Mouse (Mus musculus) intestine, embryonic 16.5 days (tissue): ENCODE results near the gene Slf2. TPM values are rescaled to one million over a fixed set of nuclear protein-coding genes. Genes with fewer than 3 reads are reported as not detected.

Experiments used
- ATAC-seq: fragments of 200-750 bp; cut with Nextera tagmentation; 2 replicates; pipeline ENCODE4 v1.8.0; 2017; ENCODE audit warnings: moderate TSS enrichment, moderate library complexity
- H3K27ac ChIP-seq: fragments of 300-500 bp; sonication (generic); 2 replicates; pipeline ENCODE4 v1.5.1; 2014; ENCODE audit warnings: mild to moderate bottlenecking, low read length
- H3K27me3 ChIP-seq: fragments of 300-500 bp; sonication (generic); replicated peaks from 2 replicates; pipeline ENCODE4 v1.6.1; 2014; ENCODE audit warnings: low read length, control low read depth, mixed read lengths; ENCODE audit not compliant: control insufficient read depth, insufficient read depth
- H3K36me3 ChIP-seq: fragments of 300-500 bp; sonication (generic); 2 replicates; pipeline ENCODE4 v1.6.1; 2014; ENCODE audit warnings: low read length, control low read depth; ENCODE audit not compliant: control insufficient read depth, insufficient read depth
- H3K4me1 ChIP-seq: fragments of 300-500 bp; sonication (generic); 2 replicates; pipeline ENCODE4 v1.6.1; 2014; ENCODE audit warnings: low read length, control low read depth, mixed read lengths; ENCODE audit not compliant: control insufficient read depth, insufficient read depth
- H3K4me2 ChIP-seq: fragments of 300-500 bp; sonication (generic); 2 replicates; pipeline ENCODE4 v1.6.1; 2014; ENCODE audit warnings: low read depth, low read length, control low read depth
- H3K4me3 ChIP-seq: fragments of 300-500 bp; sonication (generic); 2 replicates; pipeline ENCODE4 v1.5.1; 2014; ENCODE audit warnings: mild to moderate bottlenecking, low read length
- H3K9ac ChIP-seq: fragments of 300-500 bp; sonication (generic); 2 replicates; pipeline ENCODE4 v1.6.1; 2014; ENCODE audit warnings: low read depth, low read length
- H3K9me3 ChIP-seq: fragments of 300-500 bp; sonication (generic); 2 replicates; pipeline ENCODE4 v1.6.1; 2016; ENCODE audit warnings: low read length, control low read depth; ENCODE audit not compliant: control insufficient read depth
- WGBS: fragments of 180-500 bp; shearing (Covaris S2); extraction: QIAGEN DNeasy Blood & Tissue Kit; methylation state at CpG from one replicate; pipeline ENCODE4 v1.1.7; 2014; 5-methylcytosine and 5-hydroxymethylcytosine counted together
- polyA plus RNA-seq: library from polyadenylated mRNA; unstranded; fragments of >200 nt; fragmentation: Nextera tagmentation; extraction: Ambion mirVana; gene quantifications from 2 replicates; pipeline ENCODE4 v1.2.1, GENCODE M21; 2015

The Slf2 gene
- polyA plus RNA-seq, 1 experiment from 2014 or later, result 26.8 TPM

GRCm38 (mm10) chr19:44904141-44904720 lies 26.7 kb upstream of the Slf2 start:
- H3K4me3 ChIP-seq, result no peak overlapping the region
- ATAC-seq, result no peak
- WGBS, result 41% methylated on average over 6 of the region's 6 CpGs
- no peaks in the 10 kb centered on the region for H3K27me3 ChIP-seq
- peaks cover 52% of the 10 kb centered on the region for H3K4me1 ChIP-seq
- no peaks in the 10 kb centered on the region for H3K36me3 ChIP-seq
- 0 out of 2 replicates have a peak overlapping the region, but pooled peaks have one; percentile 8 for H3K9ac ChIP-seq
- no peaks in the 10 kb centered on the region for H3K9me3 ChIP-seq
- H3K4me2 ChIP-seq, result no peak overlapping the region
- H3K27ac ChIP-seq, result peak overlapping the region; percentile 71

- Histone ChIP-seq H3K4me1 (peaks cover 41% of the 10 kb centered on the region), H3K4me3 (no peak overlapping the region), H3K9me3 (no peaks in the 10 kb centered on the region), H3K27ac (no peak overlapping the region), H3K36me3 (no peaks in the 10 kb centered on the region), H3K4me2 (no peak overlapping the region), H3K27me3 (no peaks in the 10 kb centered on the region), H3K9ac (no peak overlapping the region)
- 53% methylated on average over 4 of the region's 4 CpGs for WGBS
- ATAC-seq, result no peak
Observed at GRCm38 (mm10) chr19:44905316-44905715, 25.6 kb upstream of the Slf2 start.

GRCm38 (mm10) chr19:44907851-44908690 lies 22.9 kb upstream of the Slf2 start:
- no peak overlapping the region for H3K4me3 ChIP-seq
- no peaks in the 10 kb centered on the region for H3K9me3 ChIP-seq
- H3K4me2 ChIP-seq, result no peak overlapping the region
- peak; percentile 80 for ATAC-seq
- H3K4me1 ChIP-seq, result peaks cover 22% of the 10 kb centered on the region
- no peaks in the 10 kb centered on the region for H3K36me3 ChIP-seq
- no peak overlapping the region for H3K9ac ChIP-seq
- H3K27me3 ChIP-seq, result no peaks in the 10 kb centered on the region
- peak overlapping the region; percentile 73 for H3K27ac ChIP-seq
- WGBS, result 34% methylated on average over 15 of the region's 15 CpGs

GRCm38 (mm10) chr19:44908836-44909460 lies 22.0 kb upstream of the Slf2 start:
- Histone ChIP-seq H3K9ac (no peak overlapping the region), H3K4me1 (peaks cover 21% of the 10 kb centered on the region), H3K4me2 (no peak overlapping the region), H3K36me3 (no peaks in the 10 kb centered on the region), H3K27ac (peak overlapping the region; percentile 73), H3K4me3 (no peak overlapping the region), H3K9me3 (no peaks in the 10 kb centered on the region), H3K27me3 (no peaks in the 10 kb centered on the region)
- no peak for ATAC-seq
- 63% methylated on average over 11 of the region's 11 CpGs for WGBS

- WGBS, result 28% methylated on average over 10 of the region's 10 CpGs
- no peaks in the 10 kb centered on the region for H3K27me3 ChIP-seq
- H3K27ac ChIP-seq, result peak overlapping the region; percentile 89
- H3K4me1 ChIP-seq, result peaks cover 5% of the 10 kb centered on the region
- H3K9me3 ChIP-seq, result no peaks in the 10 kb centered on the region
- H3K36me3 ChIP-seq, result no peaks in the 10 kb centered on the region
- ATAC-seq, result peak; percentile 87
- H3K4me2 ChIP-seq, result peak overlapping the region; percentile 7
- no peak overlapping the region for H3K4me3 ChIP-seq
- peak overlapping the region; percentile 41 for H3K9ac ChIP-seq
Observed at GRCm38 (mm10) chr19:44914481-44915249, 16.3 kb upstream of the Slf2 start.

- no peak overlapping the region for H3K4me3 ChIP-seq
- no peak overlapping the region for H3K4me2 ChIP-seq
- 85% methylated on average over 6 of the region's 6 CpGs for WGBS
- H3K4me1 ChIP-seq, result peaks cover 7% of the 10 kb centered on the region
- H3K36me3 ChIP-seq, result no peaks in the 10 kb centered on the region
- ATAC-seq, result no peak
- H3K27ac ChIP-seq, result no peak overlapping the region
- H3K27me3 ChIP-seq, result no peaks in the 10 kb centered on the region
- no peak overlapping the region for H3K9ac ChIP-seq
- H3K9me3 ChIP-seq, result no peaks in the 10 kb centered on the region
Observed at GRCm38 (mm10) chr19:44918171-44918570, 12.8 kb upstream of the Slf2 start.

- no peaks in the 10 kb centered on the region for H3K9me3 ChIP-seq
- H3K4me1 ChIP-seq, result 0 out of 2 replicates have a peak, but pooled peaks cover 2% of the 10 kb centered on the region
- 67% methylated on average over 1 of the region's 1 CpGs for WGBS
- no peak for ATAC-seq
- H3K4me3 ChIP-seq, result no peak overlapping the region
- H3K36me3 ChIP-seq, result no peaks in the 10 kb centered on the region
- H3K27ac ChIP-seq, result no peak overlapping the region
- no peak overlapping the region for H3K4me2 ChIP-seq
- no peaks in the 10 kb centered on the region for H3K27me3 ChIP-seq
- H3K9ac ChIP-seq, result no peak overlapping the region
Observed at GRCm38 (mm10) chr19:44921466-44922139, 9.3 kb upstream of the Slf2 start.

GRCm38 (mm10) chr19:44922521-44922920 lies 8.4 kb upstream of the Slf2 start:
- H3K4me2 ChIP-seq, result no peak overlapping the region
- no peaks in the 10 kb centered on the region for H3K27me3 ChIP-seq
- H3K27ac ChIP-seq, result no peak overlapping the region
- no peaks in the 10 kb centered on the region for H3K9me3 ChIP-seq
- no peak overlapping the region for H3K4me3 ChIP-seq
- 78% methylated on average over 2 of the region's 2 CpGs for WGBS
- no peak overlapping the region for H3K9ac ChIP-seq
- ATAC-seq, result no peak
- no peaks in the 10 kb centered on the region for H3K36me3 ChIP-seq
- 0 out of 2 replicates have a peak, but pooled peaks cover 2% of the 10 kb centered on the region for H3K4me1 ChIP-seq
